Mouse (Mus musculus) gastrocnemius, adult 2 months (tissue): ENCODE measurements around the gene Nrp1. TPM values are rescaled to one million over a fixed set of nuclear protein-coding genes. Genes with fewer than 3 reads are reported as not detected.

Experiments
- DNase-seq: peaks from one replicate; pipeline ENCODE4 v3.0.0; 2022
- H3K27ac ChIP-seq: fragments of 200-600 bp; 2 replicates; pipeline ENCODE4 v1.8.1; 2022; ENCODE audit warnings: mild to moderate bottlenecking
- H3K4me3 ChIP-seq: fragments of 200-600 bp; 2 replicates; pipeline ENCODE4 v1.8.1; 2022; ENCODE audit warnings: mild to moderate bottlenecking, moderate library complexity
- CTCF ChIP-seq: fragments of 200-600 bp; IDR thresholded peaks from 2 replicates; pipeline ENCODE4 v1.8.1; 2022; ENCODE audit warnings: antibody characterized with exemption, mild to moderate bottlenecking, moderate library complexity
- intact Hi-C: fragments of 180-260 bp; cut with DNase I; formaldehyde crosslinking; loops from one replicate; pipeline ENCODE4 v1.15.1; 2025
- microRNA-seq: library from miRNA; unstranded; fragments of <30 nt; microRNA quantifications from one replicate; pipeline ENCODE4 v1.2.0, GENCODE M21; 2021
- total RNA-seq, 2 experiments: library from RNA; stranded (reverse); gene quantifications; 2 replicates each; pipeline ENCODE4 v1.2.3; 2021

Nrp1 gene
- total RNA-seq, 2 experiments from 2014 or later: 25.7 to 44.6 TPM

DNA sequence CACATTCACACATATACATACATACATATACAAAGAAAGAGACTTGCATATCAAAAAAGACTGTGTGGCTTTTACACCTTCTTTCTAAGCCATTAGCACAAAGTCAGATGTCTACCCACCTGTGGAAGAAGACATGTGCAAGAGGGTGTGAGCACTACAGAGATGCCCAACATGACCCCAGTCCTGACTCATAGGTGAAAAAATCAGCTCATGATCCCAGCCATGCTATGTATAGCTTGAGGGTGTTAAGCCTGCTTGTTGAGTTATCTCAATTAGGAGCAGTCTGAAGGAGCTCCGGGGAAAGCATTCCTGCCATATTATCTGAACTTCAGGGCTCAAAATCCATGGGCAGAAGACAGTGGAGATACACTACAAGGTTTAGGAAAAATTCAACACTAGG is 187.9 kb downstream of the Nrp1 start:
- Histone ChIP-seq H3K4me3 (no peak overlapping the region), H3K27ac (no peak overlapping the region)
- no peak for TF ChIP-seq CTCF
- no peak for DNase-seq
- intact Hi-C loops: no loop called here

GRCm38 (mm10) chr8:128547361-128547760 is 189.0 kb downstream of the Nrp1 start:
- intact Hi-C loops: no loop called here
- no peak for TF ChIP-seq CTCF

GRCm38 (mm10) chr8:128549738-128550137 is 191.3 kb downstream of the Nrp1 start:
- intact Hi-C loops: no loop called here
- TF ChIP-seq CTCF: no peak
- DNase-seq: no peak
- Histone ChIP-seq H3K4me3 (no peak overlapping the region), H3K27ac (no peak overlapping the region)

More at GRCm38 (mm10) chr8:128547361-128547760, 189.0 kb downstream of the Nrp1 start:
- no peak for DNase-seq
- Histone ChIP-seq H3K27ac (no peak overlapping the region), H3K4me3 (no peak overlapping the region)

GRCm38 (mm10) chr8:128551421-128552139 is 193.2 kb downstream of the Nrp1 start:
- DNase-seq: peak; percentile 75
- TF ChIP-seq CTCF: no peak; the same call in 1 of the 2 replicates
- peak overlapping the region; percentile 36; the same call in 1 of the 2 replicates for H3K27ac ChIP-seq
- peak overlapping the region; percentile 23 for H3K4me3 ChIP-seq
- intact Hi-C loops: no loop called here

Small RNA genes within 50 kb of the gene (microRNA-seq; reads per million reads assigned to microRNA genes)
- not detected for gene Mir1903
